Mouse (Mus musculus): ENCODE data around the gene Ryr1.

Ryr1 gene

DNA sequence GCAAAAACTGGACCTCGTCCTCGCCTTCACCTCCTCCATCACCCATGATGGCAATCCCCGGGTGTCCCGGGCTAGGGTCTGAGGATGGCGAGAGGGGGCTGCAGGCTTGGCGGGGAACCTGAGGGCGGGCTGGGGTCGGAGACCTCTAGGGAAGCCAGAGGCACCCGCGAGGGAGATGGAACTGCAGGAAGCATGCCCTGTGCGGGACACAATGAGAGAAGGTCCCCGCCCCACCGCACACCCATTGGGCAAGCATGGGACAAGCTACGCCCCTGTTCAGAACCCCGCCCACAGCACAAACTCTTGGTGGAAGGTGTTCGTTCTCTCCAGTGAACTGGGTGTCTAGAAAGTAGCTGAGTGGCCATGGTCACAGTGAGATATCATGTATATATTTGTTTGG is at the start of gene Ryr1:
Gene Ryr1, minus strand, starts transcription at position 210 of the 400 bp plus-strand sequence.
- peak; percentile 91 for DNase-seq (ENCODE audit: low spot score)

DNA sequence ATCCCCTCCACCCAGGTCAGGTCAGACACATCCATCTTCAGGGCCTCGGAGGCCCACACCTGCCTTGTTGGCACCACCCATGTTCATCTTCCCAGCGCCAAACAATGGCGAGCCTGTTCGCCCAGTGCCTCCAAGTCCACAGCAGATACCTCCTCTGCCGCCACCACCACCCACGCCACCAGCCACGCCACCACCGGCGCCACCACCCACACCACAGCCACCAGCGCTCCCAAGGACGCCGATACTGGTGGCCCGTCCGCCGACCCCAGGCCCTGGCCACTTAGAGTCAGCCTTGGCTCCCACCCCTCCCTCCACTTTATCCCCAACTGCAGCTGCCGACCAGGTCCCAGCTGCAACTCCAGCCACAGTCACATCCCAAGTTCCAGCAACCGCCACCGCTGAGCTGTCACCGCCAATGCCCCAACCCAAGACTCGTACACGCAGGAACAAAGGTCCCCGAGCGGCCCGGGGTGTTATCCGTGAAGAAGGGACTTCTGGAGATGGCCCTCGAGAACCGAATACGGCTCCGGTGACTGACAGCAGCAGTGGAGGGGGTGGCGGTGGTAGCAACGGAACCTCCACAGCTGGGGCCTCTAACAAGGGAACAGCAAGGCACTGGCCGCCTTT is 47.5 kb upstream of the Ryr1 start:
- no peak for DNase-seq (ENCODE audit: low spot score)

DNA sequence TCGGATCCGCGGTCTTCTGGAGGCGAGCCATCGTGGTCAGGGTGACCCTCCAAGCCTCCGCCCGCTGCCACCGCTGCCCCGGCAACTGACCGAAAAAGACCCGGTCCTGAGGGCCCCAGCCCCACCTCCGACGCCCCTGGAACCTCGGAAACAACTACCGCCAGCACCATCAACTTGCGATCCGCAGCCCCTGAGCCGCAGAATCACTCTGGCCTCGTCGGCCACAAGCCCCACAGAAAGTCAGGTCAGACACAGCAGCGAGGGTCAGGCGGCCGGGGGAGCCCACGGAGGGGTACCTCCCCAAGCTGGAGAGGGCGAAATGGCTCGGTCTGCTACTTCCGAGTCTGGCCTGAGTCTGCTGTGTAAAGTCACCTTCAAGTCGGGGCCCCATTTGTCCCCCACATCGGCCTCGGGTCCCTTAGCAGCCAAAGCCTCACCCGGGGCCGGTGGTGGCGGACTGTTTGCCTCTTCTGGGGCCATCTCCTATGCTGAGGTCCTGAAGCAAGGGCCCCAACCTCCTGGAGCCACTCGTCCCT is 46.7 kb upstream of the Ryr1 start:
- no peak for DNase-seq (ENCODE audit: low spot score)

DNA sequence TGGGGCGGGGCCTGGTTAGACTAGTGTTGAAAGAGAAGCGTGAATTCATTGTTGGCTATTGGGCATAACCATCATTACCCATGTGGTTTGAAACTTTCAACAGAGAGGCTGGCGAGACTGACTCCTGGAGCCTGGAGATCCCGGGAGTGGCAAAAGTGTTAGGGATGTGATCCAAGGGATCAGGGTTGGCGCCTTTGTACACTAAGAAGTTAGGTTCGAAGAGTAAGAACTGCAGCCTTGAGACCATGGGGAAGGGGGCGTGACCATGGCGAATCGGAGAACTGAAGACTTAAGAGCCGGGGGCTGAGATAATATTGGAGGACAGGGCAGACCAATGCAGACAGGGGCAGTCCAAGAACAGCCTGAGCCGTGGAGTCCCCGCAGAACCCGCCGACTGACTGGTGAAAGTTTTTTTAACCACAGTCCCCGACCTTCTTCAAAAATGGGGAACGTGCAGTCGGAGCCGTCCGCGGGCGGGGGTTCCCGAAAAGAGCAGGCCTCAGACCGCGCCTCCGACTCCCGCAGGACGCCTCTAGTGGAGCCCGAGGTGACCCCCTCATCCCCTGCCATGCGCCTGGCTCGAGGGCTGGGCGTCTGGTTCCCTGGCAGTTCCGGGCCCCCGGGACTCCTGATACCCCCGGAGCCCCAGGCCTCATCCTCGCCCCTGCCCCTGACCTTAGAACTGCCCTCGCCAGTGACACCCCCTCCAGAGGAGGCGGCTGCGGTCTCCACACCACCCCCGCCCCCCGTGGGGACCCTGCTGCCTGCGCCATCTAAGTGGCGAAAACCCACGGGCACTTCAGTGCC is 46.0 kb upstream of the Ryr1 start:
- DNase-seq (ENCODE audit: low spot score) = peak; percentile 65

DNA sequence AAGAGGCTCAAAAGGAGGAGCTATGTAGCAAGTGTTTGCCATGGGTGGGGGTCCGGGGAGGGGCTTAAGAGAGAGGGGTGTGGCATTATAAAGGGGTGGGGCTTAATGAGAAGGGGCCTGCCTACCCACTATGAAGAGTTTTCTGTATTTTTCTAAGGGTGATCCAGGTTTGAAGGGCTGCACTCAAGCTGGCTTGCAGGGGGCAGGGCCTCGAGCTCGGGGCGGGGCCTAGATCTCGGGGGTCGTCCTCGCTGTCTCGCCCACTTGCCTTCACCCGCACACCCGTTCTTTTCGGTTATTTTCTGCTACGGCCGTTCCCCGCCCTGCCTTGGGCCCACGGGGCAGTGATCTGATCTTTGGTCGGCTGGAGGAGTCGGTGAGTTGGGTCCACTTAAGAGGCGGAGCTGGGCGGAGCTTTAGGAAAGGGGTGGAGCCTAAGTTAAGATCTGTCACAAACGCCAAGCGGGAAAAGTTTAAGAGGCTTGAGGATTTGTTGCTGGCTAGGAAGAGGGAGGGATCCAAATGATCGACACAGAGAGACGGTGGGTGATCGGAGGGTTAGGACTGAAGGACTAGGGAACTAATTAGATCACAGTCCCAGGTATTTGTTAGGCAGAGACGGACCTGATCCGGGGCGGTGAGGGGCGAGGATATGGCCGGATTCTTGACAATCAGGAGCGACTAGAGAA is 45.2 kb upstream of the Ryr1 start, which contains the start of the genes Ggn and Spred3:
Gene Ggn, plus strand, starts transcription at position 145 of the 689 bp plus-strand sequence.
Gene Spred3, minus strand, starts transcription at position 346 of the 689 bp plus-strand sequence.
- peak; percentile 79 for DNase-seq (ENCODE audit: low spot score)

DNA sequence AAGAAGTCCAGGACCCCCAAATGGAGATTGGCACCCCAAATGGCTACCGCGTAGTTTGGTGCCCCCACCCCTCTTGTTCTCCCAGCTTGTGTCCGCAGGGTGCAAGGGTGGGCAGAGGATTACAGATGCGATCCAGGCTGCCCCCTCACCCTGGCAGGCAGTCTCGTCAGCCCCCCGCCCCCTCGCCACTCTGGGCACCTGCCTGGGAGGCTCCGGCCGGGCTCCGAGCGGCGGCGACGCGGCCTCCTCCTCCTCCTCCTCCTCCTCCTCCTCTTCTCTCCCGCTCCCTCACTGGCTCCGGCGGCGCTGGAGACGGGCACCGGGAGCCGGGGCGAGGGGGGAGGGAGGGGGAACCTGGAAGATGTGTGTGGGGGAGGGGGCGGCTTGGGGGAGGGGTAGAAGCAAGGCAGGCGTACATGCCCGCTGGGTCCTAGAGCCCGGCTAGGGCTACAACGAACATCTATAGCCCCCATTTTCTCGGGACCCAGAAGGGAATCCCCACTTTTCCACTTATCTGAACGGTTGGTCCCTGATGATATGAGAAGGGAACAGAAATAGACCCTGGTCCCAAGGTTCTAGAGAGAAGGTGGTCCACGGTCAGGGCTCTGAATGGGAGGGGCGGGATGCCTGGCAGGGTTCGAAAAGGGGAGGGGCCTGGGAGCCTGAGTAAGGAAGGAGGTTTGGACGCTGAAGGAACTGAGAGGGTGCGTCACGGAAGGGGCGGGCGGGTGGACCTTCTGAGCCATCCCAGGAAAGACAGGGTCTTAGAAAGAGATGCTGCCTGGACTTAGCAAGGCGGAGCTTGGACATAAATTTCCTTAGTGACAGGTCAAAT is 44.5 kb upstream of the Ryr1 start:
- peak; percentile 90 for DNase-seq (ENCODE audit: low spot score)

DNA sequence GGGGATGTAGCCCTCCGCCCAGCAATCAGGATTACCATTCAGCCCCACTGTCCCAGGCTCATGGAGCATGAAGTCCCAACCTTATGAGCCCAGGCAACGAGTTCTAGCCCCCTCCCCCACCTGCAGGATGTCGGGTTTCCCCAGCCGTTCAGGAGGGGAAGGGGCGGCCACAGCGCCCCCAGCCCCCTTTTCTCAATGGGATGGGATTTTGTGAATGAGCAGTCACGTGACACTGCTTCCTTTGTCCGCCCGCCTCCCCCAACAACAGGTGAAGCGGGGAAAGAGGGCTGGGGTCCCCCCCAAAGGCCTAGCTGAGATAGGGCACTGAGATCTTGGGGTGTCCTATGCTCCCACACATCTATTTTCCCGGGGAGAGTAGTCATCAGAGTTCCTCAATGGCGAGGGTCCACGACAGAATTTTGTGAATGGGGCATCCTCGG is 43.8 kb upstream of the Ryr1 start:
- DNase-seq (ENCODE audit: low spot score) = peak; percentile 50

DNA sequence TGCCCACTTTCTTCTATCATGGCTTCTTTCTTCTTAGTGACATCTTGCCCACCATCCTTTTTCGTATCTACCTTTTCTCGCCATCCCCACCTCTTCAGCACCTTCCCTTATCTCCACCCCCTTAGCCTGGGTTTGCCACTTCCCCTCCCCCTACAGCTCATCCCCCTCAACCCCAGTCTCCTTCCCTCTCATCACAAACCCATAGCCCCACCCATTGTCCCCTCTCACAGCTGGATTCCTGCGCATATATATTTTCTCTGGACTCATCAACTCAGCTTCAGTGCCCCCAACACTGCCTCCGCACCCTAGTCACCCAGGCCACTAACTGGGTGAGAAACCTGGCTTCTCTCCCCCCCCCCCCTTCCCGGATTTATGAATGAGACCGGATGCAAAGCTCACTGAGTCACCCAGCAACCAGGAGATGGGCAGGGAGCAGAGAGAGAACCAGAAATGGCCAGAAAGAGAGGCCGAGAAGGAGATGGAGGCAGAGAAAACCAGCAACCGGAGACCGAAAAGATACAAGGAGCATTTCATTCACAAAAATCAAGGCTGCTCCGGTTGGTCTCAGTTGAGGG is 43.2 kb upstream of the Ryr1 start:
- no peak for DNase-seq (ENCODE audit: low spot score)

DNA sequence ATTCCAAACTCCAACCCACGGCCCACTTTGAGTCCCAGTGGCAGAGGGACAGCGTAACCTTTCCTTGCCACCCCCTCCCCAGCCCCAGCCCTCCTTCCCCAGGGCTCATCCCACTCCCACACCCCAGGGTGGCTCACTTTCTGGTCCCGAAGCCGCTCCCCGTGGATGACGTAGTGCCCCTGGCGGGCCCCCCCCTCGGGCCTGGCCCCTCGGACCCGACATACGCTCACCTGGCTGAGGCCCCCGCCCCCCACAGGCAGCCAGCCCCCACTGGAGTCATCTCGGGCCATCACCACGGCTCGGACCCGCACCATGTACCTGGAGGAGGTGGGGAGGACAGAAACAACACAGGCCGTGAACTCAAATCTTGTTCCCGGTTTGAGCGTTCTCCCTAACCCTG is 42.7 kb upstream of the Ryr1 start:
- no peak for DNase-seq (ENCODE audit: low spot score)

DNA sequence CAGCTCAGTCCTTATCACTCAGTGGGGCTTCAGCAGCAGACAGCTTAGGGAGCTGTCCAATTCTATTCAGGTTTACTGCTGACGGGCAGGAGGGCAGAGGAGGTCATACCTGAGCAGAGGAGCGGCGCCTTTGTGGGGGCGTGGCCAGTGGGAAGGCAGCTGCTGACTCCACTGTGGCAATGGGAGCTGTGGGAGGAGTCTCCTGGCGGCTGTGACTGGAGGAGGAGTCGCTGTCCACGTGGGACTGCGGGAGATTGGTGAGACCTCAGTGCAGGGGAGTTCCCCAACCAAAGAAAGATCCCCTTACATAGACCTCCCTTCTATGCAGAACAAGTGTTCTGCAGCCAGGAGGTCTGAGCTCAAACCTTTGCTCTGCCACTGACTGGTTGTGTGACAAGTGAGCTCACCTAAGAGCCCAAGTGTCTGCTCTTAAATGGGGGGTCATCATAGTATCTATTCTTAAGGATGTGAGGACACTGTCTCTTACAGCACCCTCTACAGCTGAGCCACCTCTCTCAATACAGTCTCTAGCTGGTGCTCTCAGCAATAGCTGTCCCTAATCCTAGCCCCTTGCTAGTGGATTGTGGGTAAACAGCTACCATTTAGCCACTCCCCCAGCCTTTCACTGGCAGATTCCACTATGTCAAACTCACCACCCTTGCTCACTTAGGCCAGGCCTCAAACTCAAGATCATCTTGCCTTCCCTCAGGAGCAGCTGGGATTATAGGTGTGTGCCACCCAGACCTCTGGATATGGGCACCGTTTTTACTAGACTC is 38.0 kb upstream of the Ryr1 start:
- peak; percentile 74 for DNase-seq (ENCODE audit: low spot score)

DNA sequence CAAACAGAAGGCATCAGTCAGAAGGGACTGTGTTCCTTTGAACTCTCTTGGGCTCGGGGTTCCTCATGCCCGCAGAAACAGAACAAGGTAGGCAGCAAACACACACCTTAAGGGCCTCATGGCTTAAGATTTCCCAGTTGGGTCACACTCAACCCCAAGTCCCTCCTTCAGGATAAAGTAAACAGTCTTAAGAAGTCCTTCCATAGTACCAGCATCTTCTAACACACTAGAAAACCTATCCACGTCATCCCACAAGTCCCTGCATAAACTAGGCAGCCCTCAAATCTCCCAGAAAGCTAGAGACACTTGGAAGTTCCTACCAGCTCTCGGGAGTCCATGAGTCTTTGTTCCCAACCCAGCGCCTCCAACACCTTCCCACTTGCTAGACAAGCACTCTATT is 37.3 kb upstream of the Ryr1 start:
- DNase-seq (ENCODE audit: low spot score) = no peak

DNA sequence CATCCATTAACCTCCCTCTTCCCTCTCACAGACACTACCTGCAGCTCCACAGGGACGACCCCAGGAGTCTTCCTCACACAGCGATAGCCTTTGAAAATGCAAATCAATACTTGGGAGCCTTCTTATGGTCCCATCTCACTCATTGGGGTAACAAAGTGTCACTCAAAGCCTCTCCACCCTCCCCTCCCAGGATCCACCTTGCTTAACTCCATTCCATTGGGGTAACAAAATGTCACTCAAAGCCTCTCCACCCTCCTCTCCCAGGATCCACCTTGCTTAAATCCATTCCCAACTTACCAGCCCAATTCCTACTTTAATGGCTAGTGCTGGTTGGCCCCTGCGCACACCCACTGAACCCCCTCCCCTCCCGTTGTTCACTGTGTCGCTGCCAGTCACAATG is 33.3 kb upstream of the Ryr1 start:
- DNase-seq (ENCODE audit: low spot score) = peak; percentile 29

DNA sequence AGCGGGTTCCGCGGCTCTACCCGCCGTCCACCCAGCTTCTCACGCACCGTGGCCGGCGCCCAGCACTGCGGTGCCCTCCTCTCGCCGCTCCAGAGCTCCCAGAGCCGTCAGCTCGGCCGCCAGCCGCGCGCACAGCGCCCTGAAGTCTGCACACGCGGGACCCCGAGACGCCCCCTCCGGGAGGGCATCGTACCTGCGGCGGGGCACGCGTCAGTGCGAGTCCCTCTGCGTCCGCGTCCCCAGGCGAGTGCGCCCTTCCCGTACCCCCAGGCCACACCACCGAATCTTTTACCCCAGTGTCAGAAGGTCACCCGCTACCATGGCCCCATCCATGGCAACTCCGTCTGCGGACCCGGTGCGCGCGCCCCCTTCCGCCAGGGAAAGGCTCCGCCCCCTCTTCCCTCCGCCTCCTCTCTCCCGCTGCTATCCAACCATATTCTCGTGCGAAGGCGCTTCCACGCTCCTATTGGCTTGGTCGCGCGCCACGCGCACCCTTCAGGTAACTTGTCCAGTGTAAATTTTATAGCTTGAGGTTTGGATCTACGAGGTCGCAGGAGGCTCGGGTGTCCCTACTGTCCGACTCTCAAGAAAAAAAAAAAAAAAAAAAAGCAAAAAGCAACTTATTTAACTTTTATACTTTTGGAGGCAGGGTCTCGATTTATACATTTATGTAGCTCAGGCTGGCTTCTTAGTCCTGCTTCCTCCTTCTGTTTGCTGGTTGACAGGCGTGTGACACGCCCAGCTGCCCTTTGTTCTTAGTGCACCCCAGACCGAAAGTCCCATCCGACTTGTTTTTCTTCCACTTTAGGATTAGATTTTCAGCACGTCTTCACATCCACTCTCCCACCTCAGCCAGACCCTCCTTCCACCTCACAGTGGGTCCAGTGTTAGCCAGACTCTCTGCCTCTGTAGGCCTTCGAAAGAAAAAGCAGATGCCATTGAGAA is 31.1 kb upstream of the Ryr1 start, which contains the start of gene Fam98c:
Gene Fam98c, minus strand, starts transcription at position 397 of the 945 bp plus-strand sequence.
- DNase-seq (ENCODE audit: low spot score) = peak; percentile 93

DNA sequence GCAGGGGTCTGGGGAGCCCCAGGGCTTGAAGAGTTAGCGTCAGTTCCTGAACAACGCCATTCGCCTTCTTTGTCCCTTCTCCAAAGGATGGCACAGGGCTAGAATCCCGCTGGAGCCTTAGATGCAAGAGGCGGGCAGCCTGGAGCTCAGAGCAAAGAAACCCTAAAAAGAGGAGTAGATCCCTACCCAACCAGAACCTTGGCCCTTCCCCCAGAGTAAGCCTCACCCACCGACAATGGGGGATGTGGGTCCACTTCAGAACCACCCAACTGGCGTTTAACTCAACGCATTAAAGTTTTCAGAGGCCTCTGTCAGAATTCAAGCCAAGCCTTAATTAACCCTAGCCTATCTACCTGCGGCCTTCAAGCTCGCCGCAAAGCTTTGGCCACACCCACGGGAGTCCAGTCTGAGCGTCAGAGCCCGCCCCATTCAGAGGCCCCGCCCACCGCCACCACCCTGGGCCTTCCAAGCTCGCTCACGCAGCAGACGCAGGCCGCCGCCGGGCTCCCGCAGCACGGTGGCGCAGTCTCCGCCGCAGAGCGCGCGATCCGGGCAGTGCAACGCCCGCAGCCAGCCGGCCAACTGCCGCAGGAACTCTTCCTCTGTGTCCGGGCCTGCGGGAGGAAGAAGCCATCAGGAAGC is 30.3 kb upstream of the Ryr1 start:
- DNase-seq (ENCODE audit: low spot score) = peak; percentile 89

DNA sequence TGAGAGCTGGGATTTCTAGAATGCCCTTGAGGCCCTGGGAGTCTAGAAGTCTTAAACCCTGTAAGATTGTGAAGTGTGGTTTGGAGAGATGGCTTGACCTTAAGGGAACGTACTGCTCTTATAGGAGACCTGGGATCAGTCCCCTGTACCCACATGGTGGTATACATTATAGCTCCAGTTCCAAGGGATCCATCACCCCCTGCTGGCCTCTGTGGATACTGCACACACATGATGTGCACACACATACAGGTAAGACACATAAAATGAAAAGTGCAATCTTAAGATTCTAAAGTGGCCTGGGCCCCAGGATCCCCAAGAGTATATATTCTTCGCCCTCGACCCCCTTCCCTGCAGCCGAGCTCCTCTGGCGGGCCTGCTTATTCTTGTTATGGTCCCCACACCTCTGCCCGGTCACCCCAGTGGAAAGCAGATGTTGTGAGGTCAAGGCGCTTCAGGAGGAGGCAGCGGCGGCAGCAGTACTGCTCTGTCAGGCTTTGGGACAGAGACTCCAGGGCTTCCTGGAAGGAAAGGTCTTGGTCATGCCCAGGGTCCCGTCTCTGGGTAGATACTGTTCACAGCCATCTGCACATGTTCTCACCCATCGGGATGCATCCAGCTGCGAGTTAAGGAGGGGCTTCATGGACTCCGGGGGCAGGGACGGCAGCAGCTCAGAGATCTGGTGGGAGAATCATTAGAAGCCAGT is 29.2 kb upstream of the Ryr1 start:
- DNase-seq (ENCODE audit: low spot score) = no peak

DNA sequence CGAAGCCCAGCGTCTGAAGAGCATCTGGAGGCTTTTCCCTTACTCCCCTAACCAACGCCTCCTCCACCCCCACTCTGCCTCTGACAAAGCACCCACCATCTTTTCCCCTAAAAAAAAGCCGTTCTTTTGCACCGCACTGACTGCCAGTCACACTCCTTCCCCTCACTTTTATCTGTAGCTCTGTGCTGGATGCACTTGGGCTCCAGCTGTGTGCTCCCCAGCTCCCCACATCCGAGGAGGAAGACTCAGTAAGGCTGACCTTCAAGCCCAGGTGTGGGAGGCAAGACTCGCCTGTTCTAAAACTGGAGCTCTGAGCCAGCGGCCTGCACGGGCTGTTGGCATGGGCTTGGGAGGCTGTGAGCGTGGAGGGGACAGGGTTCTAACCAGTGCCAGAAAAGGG is 26.5 kb upstream of the Ryr1 start:
- DNase-seq (ENCODE audit: low spot score) = no peak

DNA sequence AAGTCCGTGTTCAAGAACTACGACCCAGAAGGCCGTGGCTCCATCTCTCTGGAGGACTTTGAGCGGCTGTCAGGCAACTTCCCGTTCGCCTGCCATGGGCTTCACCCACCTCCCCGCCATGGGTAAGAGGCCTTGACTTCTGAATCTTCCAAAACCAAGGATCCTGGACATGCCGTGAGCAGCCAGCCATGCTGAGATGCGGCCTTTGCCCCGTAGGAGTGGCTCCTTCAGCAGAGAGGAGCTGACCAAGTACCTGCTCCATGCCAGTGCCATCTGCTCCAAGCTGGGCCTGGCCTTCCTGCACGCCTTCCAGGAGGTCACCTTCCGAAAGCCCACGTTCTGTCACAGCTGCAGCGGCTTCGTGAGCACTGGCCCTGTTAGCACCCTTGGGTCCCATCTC is 23.8 kb upstream of the Ryr1 start:
- DNase-seq (ENCODE audit: low spot score) = no peak
